Mouse (Mus musculus) embryonic fibroblast, embryonic 13.5 days (primary cell): ENCODE data around the gene Pcca.

Experiments
- CTCF ChIP-seq: IDR thresholded peaks from 2 replicates; pipeline ENCODE4 v1.5.1; 2011; ENCODE audit warnings: mild to moderate bottlenecking, control low read depth, low read length, moderate library complexity, borderline replicate concordance; ENCODE audit not compliant: insufficient read depth
- POLR2A ChIP-seq: IDR thresholded peaks from 2 replicates; pipeline ENCODE4 v1.6.1; 2011; ENCODE audit warnings: low read depth, mild to moderate bottlenecking, control low read depth, low read length, moderate library complexity

DNA sequence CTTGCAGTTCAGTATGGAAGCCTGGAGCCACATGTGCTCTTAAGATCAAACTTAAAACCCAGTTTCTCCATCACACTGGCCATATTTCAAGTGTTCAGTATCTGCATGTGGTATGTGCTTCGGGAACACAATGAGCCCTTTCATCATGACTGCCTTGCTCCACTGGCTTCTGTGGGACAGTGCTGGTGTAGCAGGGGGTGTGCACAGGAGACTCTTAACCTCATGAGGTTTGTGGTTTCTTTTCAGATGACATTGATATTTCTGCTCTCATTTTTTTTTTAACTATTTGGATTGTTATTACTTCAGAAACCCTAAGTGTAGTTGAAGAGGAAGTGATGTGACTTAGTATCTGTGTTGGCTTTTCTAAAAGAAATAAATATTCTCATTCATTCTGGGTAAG, 180.8 kb downstream of the Pcca start:
- no peak for TF ChIP-seq POLR2A
- TF ChIP-seq CTCF, result no peak
